Mouse (Mus musculus): ENCODE measurements around the gene Sypl2.

- TF ChIP-seq CTCF (IDR thresholded peaks at IDR 0.05; ENCODE audit: insufficient read depth, low read length) = no peak
- TF ChIP-seq POLR2A (IDR thresholded peaks at IDR 0.05; ENCODE audit: borderline replicate concordance, extremely low read depth, low read depth, low read length) = no peak
Measured at GRCm38 (mm10) chr3:108203212-108203611, 23.2 kb downstream of the Sypl2 start.
